Mouse (Mus musculus) kidney, postnatal 36 days (tissue): ENCODE results near the gene Tmem121.
A peak's percentile ranks its signal among the peaks of the same experiment; 100 is the strongest.
"Not testable (repeated sequence)": the region's sequence is repeated elsewhere in the genome, so short reads cannot be mapped to it uniquely, and the experiment has no call there.

Source experiments
- DNase-seq, 2 experiments: peaks; one replicate each; pipeline ENCODE4 v3.0.0; 2021 to 2022; ENCODE audit warnings: mixed read lengths in 2 of 2

Tmem121 gene

GRCm38 (mm10) chr12:113221289-113221688 lies 35.6 kb downstream of the Tmem121 start:
- DNase-seq = peak; percentile 24 to 67

GRCm38 (mm10) chr12:113222121-113222636 lies 36.4 kb downstream of the Tmem121 start:
- peak; percentile 81 to 94 for DNase-seq

GRCm38 (mm10) chr12:113222748-113223147 lies 37.0 kb downstream of the Tmem121 start:
- peak; percentile 28 to 81 for DNase-seq

GRCm38 (mm10) chr12:113224206-113224605 lies 38.5 kb downstream of the Tmem121 start:
- peak in 1 of 2 experiments; percentile 63 for DNase-seq

GRCm38 (mm10) chr12:113224687-113225091 lies 39.0 kb downstream of the Tmem121 start:
- DNase-seq = no peak

- DNase-seq = no peak
Observed at GRCm38 (mm10) chr12:113227970-113228593, 42.4 kb downstream of the Tmem121 start.

GRCm38 (mm10) chr12:113230741-113231140 lies 45.0 kb downstream of the Tmem121 start:
- no peak for DNase-seq

GRCm38 (mm10) chr12:113231551-113232263 lies 46.0 kb downstream of the Tmem121 start:
- DNase-seq = not testable (repeated sequence)

GRCm38 (mm10) chr12:113232264-113232750 lies 46.6 kb downstream of the Tmem121 start:
- not testable (repeated sequence) for DNase-seq
